Mouse (Mus musculus) MEL (cell line): ENCODE data around the gene Dlg1.

Experiments used
- CHD1 ChIP-seq: IDR thresholded peaks from 2 replicates; pipeline ENCODE4 v1.6.1; 2012; ENCODE audit warnings: low read depth, mild to moderate bottlenecking, inconsistent platforms, low read length, improper control_type of control experiment
- CTCF ChIP-seq, 3 experiments: IDR thresholded peaks in 2 of 3; conservative IDR thresholded peaks in 1 of 3; 2 replicates each; pipeline ENCODE4 v1.5.1; 2011 to 2012; ENCODE audit warnings: low read length in 3 of 3, low read depth in 2 of 3, mild to moderate bottlenecking in 2 of 3, improper control_type of control experiment in 1 of 3, inconsistent platforms in 1 of 3, mixed read lengths in 1 of 3, moderate library complexity in 1 of 3; ENCODE audit not compliant: control insufficient read depth in 1 of 3, insufficient read depth in 1 of 3, poor library complexity in 1 of 3, severe bottlenecking in 1 of 3
- GATA1 ChIP-seq: IDR thresholded peaks from 2 replicates; pipeline ENCODE4 v1.6.1; 2011; ENCODE audit warnings: low read depth, low read length, improper control_type of control experiment
- HCFC1 ChIP-seq: IDR thresholded peaks from 2 replicates; pipeline ENCODE4 v1.6.1; 2012; ENCODE audit warnings: low read depth, mild to moderate bottlenecking, inconsistent platforms, low read length, improper control_type of control experiment, moderate library complexity
- KAT2A ChIP-seq: conservative IDR thresholded peaks from 2 replicates; pipeline ENCODE4 v1.6.1; 2012; ENCODE audit warnings: low read depth, low read length, improper control_type of control experiment, inconsistent platforms
- MAZ ChIP-seq: IDR thresholded peaks from 2 replicates; pipeline ENCODE4 v1.6.1; 2012; ENCODE audit warnings: low read depth, mild to moderate bottlenecking, inconsistent platforms, low read length, improper control_type of control experiment
- MEF2A ChIP-seq: IDR thresholded peaks from 2 replicates; pipeline ENCODE4 v1.6.1; 2014; ENCODE audit warnings: low read depth, mild to moderate bottlenecking, inconsistent platforms, low read length, improper control_type of control experiment; ENCODE audit not compliant: poor library complexity, insufficient replicate concordance, severe bottlenecking; ENCODE audit errors: extremely low read depth
- MYC ChIP-seq: IDR thresholded peaks from 2 replicates; pipeline ENCODE4 v1.6.1; 2011; ENCODE audit warnings: low read depth, mild to moderate bottlenecking, low read length, improper control_type of control experiment, moderate library complexity
- POLR2A ChIP-seq, 2 experiments: IDR thresholded peaks; 2 replicates each; pipeline ENCODE4 v1.6.1; 2011 to 2012; ENCODE audit warnings: low read length in 2 of 2, mild to moderate bottlenecking in 2 of 2, control low read depth in 1 of 2, improper control_type of control experiment in 1 of 2, low read depth in 1 of 2, moderate library complexity in 1 of 2; ENCODE audit not compliant: control insufficient read depth in 1 of 2, insufficient read depth in 1 of 2, poor library complexity in 1 of 2
- POLR2AphosphoS2 ChIP-seq: IDR thresholded peaks from 2 replicates; pipeline ENCODE4 v1.6.1; 2011; ENCODE audit warnings: low read length, improper control_type of control experiment
- TAL1 ChIP-seq: IDR thresholded peaks from 2 replicates; pipeline ENCODE4 v1.6.1; 2012; ENCODE audit warnings: mild to moderate bottlenecking, inconsistent platforms, low read length, moderate library complexity, mixed read lengths
- USF1 ChIP-seq: IDR thresholded peaks from 2 replicates; pipeline ENCODE4 v1.6.1; 2014; ENCODE audit warnings: low read depth, mild to moderate bottlenecking, inconsistent platforms, low read length, improper control_type of control experiment, moderate library complexity
- ZNF384 ChIP-seq: IDR thresholded peaks from 2 replicates; pipeline ENCODE4 v1.6.1; 2012; ENCODE audit warnings: low read depth, mild to moderate bottlenecking, inconsistent platforms, low read length, improper control_type of control experiment

GRCm38 (mm10) chr16:31624749-31625148 is 38.5 kb upstream of the Dlg1 start:
- no peak for TF ChIP-seq MEF2A
- no peak for TF ChIP-seq CTCF (IDR thresholded peaks at IDR 0.05 in 2 of 3, conservative IDR thresholded peaks at IDR 0.05 in 1 of 3; ENCODE audit: control insufficient read depth in 1 of 3, insufficient read depth in 1 of 3, low read depth in 2 of 3, low read length in 3 of 3, poor library complexity in 1 of 3, severe bottlenecking in 1 of 3)
- no peak for TF ChIP-seq MAZ
- no peak for TF ChIP-seq POLR2A (IDR thresholded peaks at IDR 0.05; ENCODE audit: control insufficient read depth in 1 of 2, insufficient read depth in 1 of 2, low read depth in 1 of 2, low read length in 2 of 2, poor library complexity in 1 of 2)
- no peak for TF ChIP-seq GATA1
- TF ChIP-seq POLR2AphosphoS2, result no peak
- TF ChIP-seq CHD1, result no peak
- TF ChIP-seq KAT2A, result no peak
- no peak for TF ChIP-seq USF1
- no peak for TF ChIP-seq MYC
- no peak for TF ChIP-seq HCFC1
- TF ChIP-seq ZNF384, result no peak
- TF ChIP-seq TAL1, result no peak
